Mouse (Mus musculus) E14TG2a.4 (cell line): ENCODE results near the gene Ascc2.

Experiments used
- CTCF ChIP-seq: conservative IDR thresholded peaks from 2 replicates; pipeline ENCODE4 v1.5.1; 2014; ENCODE audit warnings: low read length
- POU5F1 ChIP-seq: IDR thresholded peaks from 2 replicates; pipeline ENCODE4 v1.6.1; 2014; ENCODE audit warnings: low read length, borderline replicate concordance

GRCm38 (mm10) chr11:4679441-4679832, 41.9 kb downstream of the Ascc2 start:
- no peak for TF ChIP-seq CTCF
- TF ChIP-seq POU5F1: no peak
